Mouse (Mus musculus): ENCODE data around the gene Ddx50. TPM values are rescaled to one million over a fixed set of nuclear protein-coding genes. Genes with fewer than 3 reads are reported as not detected.
"Not testable (repeated sequence)": the region's sequence is repeated elsewhere in the genome, so short reads cannot be mapped to it uniquely, and the experiment has no call there.

Ddx50 gene
- polyA plus RNA-seq, 1 experiment from 2014 or later = 110 TPM

DNA sequence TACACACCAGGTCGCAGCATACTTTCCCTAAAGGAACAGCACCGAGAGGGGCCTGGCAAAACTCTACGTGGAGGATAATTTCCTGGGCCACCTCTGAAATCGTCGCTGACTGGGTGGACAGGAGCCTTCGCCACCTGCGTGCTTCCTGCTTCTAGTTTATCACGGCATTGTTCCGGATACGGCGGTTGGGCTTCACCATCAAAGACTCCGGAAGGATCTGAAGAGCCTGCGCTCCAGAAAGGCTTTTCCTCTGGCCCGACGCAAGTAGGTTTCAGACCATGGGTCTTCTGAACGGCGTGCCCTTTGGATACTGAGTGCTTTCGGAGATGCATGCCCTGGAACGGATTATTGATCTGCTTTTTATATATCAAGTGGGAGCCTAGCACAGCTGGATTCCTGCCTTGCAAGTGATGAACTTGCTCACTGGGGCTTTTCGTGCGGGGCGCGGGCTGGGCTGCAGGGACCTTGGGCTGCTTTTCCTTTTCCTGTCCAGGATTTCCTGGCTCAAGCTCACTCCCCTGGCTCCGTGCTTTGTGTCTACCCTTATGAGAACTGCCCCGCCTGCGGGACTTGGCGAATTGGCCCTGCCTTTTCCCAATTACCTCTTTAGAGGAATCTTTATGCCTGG is 14.1 kb upstream of the Ddx50 start:
- 70% methylated on average over 27 of the region's 27 CpGs for WGBS
- H3K27ac ChIP-seq = no peak overlapping the region
- no peak overlapping the region for H3K4me3 ChIP-seq

DNA sequence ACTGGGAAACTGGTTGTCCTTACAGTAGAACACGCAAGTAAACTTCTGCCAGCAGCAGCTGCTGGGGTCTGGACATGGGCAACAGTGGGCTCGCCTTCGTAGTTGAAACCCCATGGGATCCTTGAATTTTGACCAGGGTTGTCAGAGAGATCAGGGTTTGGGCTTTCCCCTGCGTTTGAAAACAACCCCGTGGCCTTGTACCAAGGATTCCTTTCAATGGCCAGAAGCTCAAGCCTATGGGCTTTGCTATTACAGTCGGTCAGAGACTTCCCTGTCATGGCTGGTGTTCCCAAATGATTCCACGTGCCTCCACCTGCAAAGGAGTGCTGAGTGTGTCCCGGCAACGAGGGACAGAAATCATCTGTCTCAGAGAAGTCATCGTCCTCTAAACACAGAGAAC is 13.2 kb upstream of the Ddx50 start:
- Histone ChIP-seq H3K9me3 (no peaks in the 10 kb centered on the region), H3K27me3 (ENCODE audit: poor library complexity, severe bottlenecking) (peaks cover 12% of the 10 kb centered on the region; the same call in 1 of the 2 replicates), H3K4me1 (peaks cover 25% of the 10 kb centered on the region), H3K4me3 (no peak overlapping the region), H3K27ac (no peak overlapping the region), H3K36me3 (replicated peaks) (no peaks in the 10 kb centered on the region; the same call in 1 of the 2 replicates)
- no peak for DNase-seq (ENCODE audit: extremely low spot score, low spot score)
- 88% methylated on average over 10 of the region's 10 CpGs for WGBS

More for the DNA sequence above, 14.1 kb upstream of the Ddx50 start:
- H3K36me3 ChIP-seq (replicated peaks) = no peaks in the 10 kb centered on the region; the same call in 1 of the 2 replicates
- no peak for DNase-seq (ENCODE audit: extremely low spot score, low spot score)
- H3K27me3 ChIP-seq (ENCODE audit: poor library complexity, severe bottlenecking) = peaks cover 12% of the 10 kb centered on the region; the same call in 1 of the 2 replicates
- H3K9me3 ChIP-seq = no peaks in the 10 kb centered on the region
- H3K4me1 ChIP-seq = peaks cover 22% of the 10 kb centered on the region

- no peaks in the 10 kb centered on the region for H3K9me3 ChIP-seq
- H3K4me1 ChIP-seq = peaks cover 14% of the 10 kb centered on the region
- no peak overlapping the region for H3K4me3 ChIP-seq
- H3K36me3 ChIP-seq (replicated peaks) = no peaks in the 10 kb centered on the region
- DNase-seq (ENCODE audit: extremely low spot score, low spot score) = no peak
- 90% methylated on average over 7 of the region's 7 CpGs for WGBS
- H3K27me3 ChIP-seq (ENCODE audit: poor library complexity, severe bottlenecking) = no peaks in the 10 kb centered on the region
- H3K27ac ChIP-seq = no peak overlapping the region
Measured at GRCm38 (mm10) chr10:62656711-62657110, 5.7 kb upstream of the Ddx50 start.

- peaks cover 25% of the 10 kb centered on the region for H3K4me1 ChIP-seq
- H3K27ac ChIP-seq = peak overlapping the region; percentile 96
- peak overlapping the region; percentile 74 for H3K4me3 ChIP-seq
- H3K36me3 ChIP-seq (replicated peaks) = peaks cover 16% of the 10 kb centered on the region
- no peaks in the 10 kb centered on the region for H3K9me3 ChIP-seq
- WGBS = 25% methylated on average over 3 of the region's 3 CpGs
- H3K27me3 ChIP-seq (ENCODE audit: poor library complexity, severe bottlenecking) = no peaks in the 10 kb centered on the region
- no peak for DNase-seq (ENCODE audit: extremely low spot score, low spot score)
Measured at GRCm38 (mm10) chr10:62651961-62652360, 943 bp upstream of the Ddx50 start.

- Histone ChIP-seq H3K27me3 (ENCODE audit: poor library complexity, severe bottlenecking) (no peaks in the 10 kb centered on the region), H3K4me3 (peak overlapping the region; percentile 74), H3K27ac (peak overlapping the region; percentile 96), H3K4me1 (peaks cover 25% of the 10 kb centered on the region), H3K36me3 (replicated peaks) (peaks cover 32% of the 10 kb centered on the region), H3K9me3 (no peaks in the 10 kb centered on the region)
- WGBS = under 1% methylated on average over 17 of the region's 17 CpGs
- no peak for DNase-seq (ENCODE audit: extremely low spot score, low spot score)
Measured at GRCm38 (mm10) chr10:62650358-62650782, 648 bp downstream of the Ddx50 start.

DNA sequence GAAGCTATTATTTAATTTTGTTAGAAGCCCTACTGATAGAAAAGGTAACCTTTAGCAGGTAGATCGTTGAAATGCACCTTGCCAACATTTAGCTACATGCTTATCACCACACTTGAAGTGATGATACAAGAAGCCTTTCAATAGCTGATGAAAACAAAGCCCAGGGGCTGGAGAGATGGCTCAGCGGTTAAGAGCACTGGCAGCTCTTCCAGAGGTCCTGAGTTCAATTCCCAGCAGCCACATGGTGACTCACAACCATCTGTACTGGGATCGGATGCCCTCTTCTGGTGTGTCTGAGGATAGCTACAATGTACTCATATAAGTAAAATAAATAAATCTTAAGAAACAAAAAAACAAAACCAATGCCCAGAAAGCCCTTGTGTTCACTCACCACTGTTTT is 46.9 kb downstream of the Ddx50 start:
- DNase-seq (ENCODE audit: extremely low spot score, low spot score) = no peak
- Histone ChIP-seq H3K27me3 (ENCODE audit: poor library complexity, severe bottlenecking) (no peaks in the 10 kb centered on the region), H3K9me3 (no peaks in the 10 kb centered on the region), H3K4me3 (no peak overlapping the region), H3K36me3 (replicated peaks) (peaks cover 12% of the 10 kb centered on the region), H3K27ac (no peak overlapping the region), H3K4me1 (peaks cover 20% of the 10 kb centered on the region)
- 91% methylated on average over 3 of the region's 3 CpGs for WGBS

GRCm38 (mm10) chr10:62603233-62604030 is 47.6 kb downstream of the Ddx50 start:
- Histone ChIP-seq H3K27ac (no peak overlapping the region), H3K9me3 (no peaks in the 10 kb centered on the region), H3K4me3 (peak overlapping the region; percentile 95; the same call in 1 of the 2 replicates), H3K36me3 (replicated peaks) (peaks cover 19% of the 10 kb centered on the region), H3K27me3 (ENCODE audit: poor library complexity, severe bottlenecking) (no peaks in the 10 kb centered on the region), H3K4me1 (peaks cover 20% of the 10 kb centered on the region)
- DNase-seq (ENCODE audit: extremely low spot score, low spot score) = no peak
- 93% methylated on average over 12 of the region's 12 CpGs for WGBS

GRCm38 (mm10) chr10:62602177-62603040 is 48.6 kb downstream of the Ddx50 start, which contains the start of gene Ddx21:
Ddx21 (minus strand) TSS chr10:62602281.
- WGBS = 7% methylated on average over 53 of the region's 53 CpGs
- Histone ChIP-seq H3K27me3 (ENCODE audit: poor library complexity, severe bottlenecking) (no peaks in the 10 kb centered on the region), H3K27ac (peak within 1 kb of the TSS; percentile 92), H3K9me3 (no peaks in the 10 kb centered on the region), H3K4me3 (peak within 1 kb of the TSS; percentile 95), H3K36me3 (replicated peaks) (peaks cover 29% of the 10 kb centered on the region), H3K4me1 (peaks cover 20% of the 10 kb centered on the region)
- DNase-seq (ENCODE audit: extremely low spot score, low spot score) = peak; percentile 94

GRCm38 (mm10) chr10:62601833-62602176 is 49.2 kb downstream of the Ddx50 start:
- Histone ChIP-seq H3K27ac (peak overlapping the region; percentile 92), H3K36me3 (replicated peaks) (peaks cover 35% of the 10 kb centered on the region), H3K4me1 (peaks cover 20% of the 10 kb centered on the region), H3K27me3 (ENCODE audit: poor library complexity, severe bottlenecking) (no peaks in the 10 kb centered on the region), H3K4me3 (peak overlapping the region; percentile 95), H3K9me3 (no peaks in the 10 kb centered on the region)
- WGBS = under 1% methylated on average over 23 of the region's 23 CpGs
- DNase-seq (ENCODE audit: extremely low spot score, low spot score) = no peak

DNA sequence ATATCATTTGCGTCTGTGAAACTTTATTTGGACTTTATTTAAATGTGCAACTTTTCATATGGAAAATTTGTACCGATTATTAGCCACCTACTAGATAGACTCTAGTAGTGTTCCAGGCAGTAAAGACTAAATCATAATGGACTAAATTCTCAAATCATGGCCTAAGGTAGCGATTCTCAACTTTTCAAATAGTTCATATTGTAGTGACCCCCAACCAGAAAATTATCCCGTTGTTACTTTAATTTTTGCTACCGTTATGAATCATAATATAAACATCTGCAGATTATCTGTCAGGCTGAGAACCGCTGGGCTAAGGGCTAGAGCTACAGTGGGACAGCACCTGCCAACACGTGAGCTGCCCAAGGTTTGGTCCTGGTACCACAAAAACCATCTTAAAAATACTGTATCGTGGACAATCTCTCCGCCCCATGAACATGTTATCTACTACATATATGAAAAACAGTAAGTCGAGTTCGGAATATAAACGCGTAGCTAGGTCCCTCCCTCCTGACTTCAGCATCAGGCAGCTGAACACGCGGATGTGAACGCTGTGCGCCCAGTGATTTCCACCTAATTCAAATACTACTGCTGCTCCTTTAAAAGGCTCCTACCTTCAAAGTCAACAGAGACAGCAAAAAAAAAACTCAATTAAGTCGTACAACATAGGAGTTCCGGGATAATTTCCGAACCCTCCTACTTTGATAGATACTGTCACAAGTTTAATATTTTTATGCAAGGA is 49.8 kb downstream of the Ddx50 start:
- Histone ChIP-seq H3K27me3 (ENCODE audit: poor library complexity, severe bottlenecking) (no peaks in the 10 kb centered on the region), H3K4me3 (peak overlapping the region; percentile 95), H3K4me1 (peaks cover 20% of the 10 kb centered on the region), H3K27ac (peak overlapping the region; percentile 92), H3K9me3 (no peaks in the 10 kb centered on the region), H3K36me3 (replicated peaks) (peaks cover 39% of the 10 kb centered on the region)
- 12% methylated on average over 20 of the region's 20 CpGs for WGBS
- DNase-seq (ENCODE audit: extremely low spot score, low spot score) = no peak

DNA sequence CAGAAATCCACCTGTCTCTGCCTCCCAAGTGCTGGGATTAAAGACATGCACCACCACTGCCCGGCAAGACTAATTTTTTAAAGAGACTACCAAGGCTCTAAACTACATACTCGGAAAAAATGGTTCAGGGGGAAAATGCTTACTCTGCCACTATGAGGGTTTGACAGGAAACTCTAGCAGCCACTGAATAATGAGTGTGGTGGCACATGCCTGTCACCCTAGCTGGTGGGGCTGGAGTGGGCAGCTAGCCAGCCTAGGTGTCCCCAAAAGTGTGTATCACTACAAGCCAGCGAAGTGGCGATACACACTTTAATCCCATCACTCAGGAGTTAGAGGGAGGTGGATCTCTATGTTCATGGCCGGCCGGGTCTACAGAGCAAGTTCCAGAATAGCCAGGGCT is 51.0 kb downstream of the Ddx50 start:
- H3K9me3 ChIP-seq = no peaks in the 10 kb centered on the region
- H3K27me3 ChIP-seq (ENCODE audit: poor library complexity, severe bottlenecking) = no peaks in the 10 kb centered on the region
- H3K27ac ChIP-seq = no peak overlapping the region
- H3K4me3 ChIP-seq = peak overlapping the region; percentile 10; the same call in 1 of the 2 replicates
- WGBS = 93% methylated on average over 6 of the region's 6 CpGs
- H3K36me3 ChIP-seq (replicated peaks) = peaks cover 51% of the 10 kb centered on the region
- H3K4me1 ChIP-seq = peaks cover 20% of the 10 kb centered on the region
- no peak for DNase-seq (ENCODE audit: extremely low spot score, low spot score)

DNA sequence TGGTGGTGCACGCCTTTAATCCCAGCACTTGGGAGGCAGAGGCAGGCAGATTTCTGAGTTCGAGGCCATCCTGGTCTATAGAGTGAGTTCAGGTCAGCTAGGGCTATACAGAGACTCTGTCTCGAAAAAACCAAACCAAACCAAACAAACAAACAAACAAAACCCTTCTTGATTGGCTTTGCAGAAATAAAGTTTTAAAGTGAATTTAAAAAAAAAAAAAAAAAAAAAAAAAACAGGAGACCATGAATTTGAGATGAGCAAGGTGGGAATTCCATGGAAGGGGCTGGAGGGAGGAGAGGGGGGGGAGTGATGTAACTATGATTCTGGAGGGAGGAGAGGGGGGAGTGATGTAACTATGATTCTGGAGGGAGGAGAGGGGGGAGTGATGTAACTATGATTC is 51.7 kb downstream of the Ddx50 start:
- not testable (repeated sequence) for H3K9me3 ChIP-seq; DNase-seq (ENCODE audit: extremely low spot score, low spot score); H3K4me3 ChIP-seq; H3K27me3 ChIP-seq (ENCODE audit: poor library complexity, severe bottlenecking); H3K27ac ChIP-seq
- 92% methylated on average over 3 of the region's 3 CpGs for WGBS
- Histone ChIP-seq H3K36me3 (replicated peaks) (peaks cover 59% of the 10 kb centered on the region), H3K4me1 (peaks cover 20% of the 10 kb centered on the region)

Measured in forebrain, embryonic 10.5 days (tissue).